Mouse (Mus musculus) myocyte (in vitro differentiated cells): ENCODE measurements around the gene Fgd4.

ENCODE experiments used
- CEBPB ChIP-seq: IDR thresholded peaks from 2 replicates; pipeline ENCODE4 v1.6.1; 2011; ENCODE audit warnings: mild to moderate bottlenecking, moderate library complexity; ENCODE audit not compliant: poor library complexity, insufficient read depth, severe bottlenecking
- E2F4 ChIP-seq: IDR thresholded peaks from one replicate; pipeline ENCODE4 v1.6.1; 2011; ENCODE audit warnings: mild to moderate bottlenecking, control low read depth, moderate library complexity; ENCODE audit not compliant: insufficient read depth
- MAX ChIP-seq: IDR thresholded peaks from one replicate; pipeline ENCODE4 v1.6.1; 2011; ENCODE audit warnings: low read depth, mild to moderate bottlenecking, control low read depth
- MYOG ChIP-seq, 3 experiments: IDR thresholded peaks; one replicate each; pipeline ENCODE4 v1.6.1; 2011; ENCODE audit warnings: control low read depth in 2 of 3, low read depth in 2 of 3, mild to moderate bottlenecking in 2 of 3; ENCODE audit not compliant: insufficient read length in 2 of 3, control insufficient read depth in 1 of 3, insufficient read depth in 1 of 3
- POLR2A ChIP-seq: IDR thresholded peaks from one replicate; pipeline ENCODE4 v1.6.1; 2011; ENCODE audit warnings: low read depth, mild to moderate bottlenecking, control low read depth, moderate library complexity; ENCODE audit not compliant: insufficient read length
- POLR2AphosphoS2 ChIP-seq: IDR thresholded peaks from one replicate; pipeline ENCODE4 v1.6.1; 2011; ENCODE audit warnings: low read depth, control low read depth; ENCODE audit not compliant: insufficient read length
- REST ChIP-seq: IDR thresholded peaks from one replicate; pipeline ENCODE4 v1.6.1; 2011; ENCODE audit warnings: mild to moderate bottlenecking, control low read depth, moderate library complexity; ENCODE audit not compliant: insufficient read depth, insufficient read length
- SRF ChIP-seq: IDR thresholded peaks from one replicate; pipeline ENCODE4 v1.6.1; 2011; ENCODE audit warnings: low read depth; ENCODE audit not compliant: control insufficient read depth, insufficient read length
- TCF12 ChIP-seq: IDR thresholded peaks from one replicate; pipeline ENCODE4 v1.6.1; 2011; ENCODE audit warnings: mild to moderate bottlenecking, control low read depth; ENCODE audit not compliant: poor library complexity, insufficient read depth, severe bottlenecking
- TCF3 ChIP-seq: IDR thresholded peaks from one replicate; pipeline ENCODE4 v1.6.1; 2011; ENCODE audit warnings: low read depth, control low read depth; ENCODE audit not compliant: insufficient read length
- USF1 ChIP-seq: IDR thresholded peaks from one replicate; pipeline ENCODE4 v1.6.1; 2011; ENCODE audit warnings: low read depth, mild to moderate bottlenecking, control low read depth, moderate library complexity

GRCm38 (mm10) chr16:16596582-16596981, 3.8 kb downstream of the Fgd4 start:
- TF ChIP-seq POLR2A = no peak
- TF ChIP-seq TCF12 = no peak
- no peak for TF ChIP-seq USF1
- no peak for TF ChIP-seq CEBPB
- no peak for TF ChIP-seq E2F4
- TF ChIP-seq POLR2AphosphoS2 = no peak
- no peak for TF ChIP-seq MYOG (IDR thresholded peaks at IDR 0.05; ENCODE audit: control insufficient read depth in 1 of 3, insufficient read depth in 1 of 3, insufficient read length in 2 of 3, low read depth in 2 of 3)
- TF ChIP-seq MAX = no peak
- TF ChIP-seq TCF3 = no peak
- no peak for TF ChIP-seq SRF
- TF ChIP-seq REST = no peak
